Mouse (Mus musculus): Measurements from ENCODE around the gene Alox12e. TPM values are rescaled to one million over a fixed set of nuclear protein-coding genes. Genes with fewer than 3 reads are reported as not detected.

Alox12e gene
- polyA plus RNA-seq, 1 experiment from 2014 or later: 0.35 TPM

GRCm38 (mm10) chr11:70324726-70325125, 2.3 kb upstream of the Alox12e start:
- no peak overlapping the region for H3K9ac ChIP-seq (ENCODE audit: low read length)
- H3K27me3 ChIP-seq (ENCODE audit: control insufficient read depth, insufficient read depth, low read depth, low read length): peaks cover 31% of the 10 kb centered on the region
- H3K27ac ChIP-seq (ENCODE audit: low read length): no peak overlapping the region
- WGBS: 78% methylated on average over 8 of the region's 8 CpGs
- H3K36me3 ChIP-seq (ENCODE audit: control insufficient read depth, insufficient read depth, low read length): no peaks in the 10 kb centered on the region
- H3K4me1 ChIP-seq (replicated peaks; ENCODE audit: control insufficient read depth, insufficient read depth, low read length): no peaks in the 10 kb centered on the region
- no peak overlapping the region for H3K4me2 ChIP-seq (ENCODE audit: low read depth, low read length)
- ATAC-seq (ENCODE audit: low read depth): no peak
- no peak overlapping the region for H3K4me3 ChIP-seq (ENCODE audit: low read length)
- H3K9me3 ChIP-seq (ENCODE audit: control insufficient read depth, low read length): no peaks in the 10 kb centered on the region

GRCm38 (mm10) chr11:70321664-70322063, 764 bp downstream of the Alox12e start:
- WGBS: 2% methylated on average over 15 of the region's 15 CpGs
- peaks cover 31% of the 10 kb centered on the region for H3K27me3 ChIP-seq (ENCODE audit: control insufficient read depth, insufficient read depth, low read depth, low read length)
- H3K4me3 ChIP-seq (ENCODE audit: low read length): no peak overlapping the region
- H3K4me1 ChIP-seq (replicated peaks; ENCODE audit: control insufficient read depth, insufficient read depth, low read length): no peaks in the 10 kb centered on the region
- no peaks in the 10 kb centered on the region for H3K9me3 ChIP-seq (ENCODE audit: control insufficient read depth, low read length)
- no peak overlapping the region for H3K27ac ChIP-seq (ENCODE audit: low read length)
- H3K4me2 ChIP-seq (ENCODE audit: low read depth, low read length): no peak overlapping the region
- ATAC-seq (ENCODE audit: low read depth): no peak
- H3K9ac ChIP-seq (ENCODE audit: low read length): no peak overlapping the region
- H3K36me3 ChIP-seq (ENCODE audit: control insufficient read depth, insufficient read depth, low read length): no peaks in the 10 kb centered on the region

- 62% methylated on average over 12 of the region's 12 CpGs for WGBS
- Histone ChIP-seq H3K36me3 (ENCODE audit: control insufficient read depth, insufficient read depth, low read length) (no peaks in the 10 kb centered on the region), H3K9ac (ENCODE audit: low read length) (no peak overlapping the region), H3K4me2 (ENCODE audit: low read depth, low read length) (no peak overlapping the region), H3K4me3 (ENCODE audit: low read length) (no peak overlapping the region), H3K4me1 (replicated peaks; ENCODE audit: control insufficient read depth, insufficient read depth, low read length) (no peaks in the 10 kb centered on the region), H3K27me3 (ENCODE audit: control insufficient read depth, insufficient read depth, low read depth, low read length) (peaks cover 31% of the 10 kb centered on the region), H3K27ac (ENCODE audit: low read length) (no peak overlapping the region), H3K9me3 (ENCODE audit: control insufficient read depth, low read length) (no peaks in the 10 kb centered on the region)
- ATAC-seq (ENCODE audit: low read depth): no peak
Measured at GRCm38 (mm10) chr11:70319614-70320013, 2.8 kb downstream of the Alox12e start.

- Histone ChIP-seq H3K4me1 (replicated peaks; ENCODE audit: control insufficient read depth, insufficient read depth, low read length) (no peaks in the 10 kb centered on the region), H3K27me3 (ENCODE audit: control insufficient read depth, insufficient read depth, low read depth, low read length) (no peaks in the 10 kb centered on the region; the same call in 1 of the 2 replicates), H3K27ac (ENCODE audit: low read length) (no peak overlapping the region), H3K36me3 (ENCODE audit: control insufficient read depth, insufficient read depth, low read length) (no peaks in the 10 kb centered on the region), H3K9me3 (ENCODE audit: control insufficient read depth, low read length) (no peaks in the 10 kb centered on the region), H3K9ac (ENCODE audit: low read length) (no peak overlapping the region), H3K4me2 (ENCODE audit: low read depth, low read length) (no peak overlapping the region), H3K4me3 (ENCODE audit: low read length) (no peak overlapping the region)
- no peak for ATAC-seq (ENCODE audit: low read depth)
- WGBS: 30% methylated on average over 7 of the region's 7 CpGs
Measured at GRCm38 (mm10) chr11:70313833-70314232, 8.6 kb downstream of the Alox12e start.

- Histone ChIP-seq H3K27me3 (ENCODE audit: control insufficient read depth, insufficient read depth, low read depth, low read length) (no peaks in the 10 kb centered on the region; the same call in 1 of the 2 replicates), H3K9me3 (ENCODE audit: control insufficient read depth, low read length) (no peaks in the 10 kb centered on the region), H3K4me2 (ENCODE audit: low read depth, low read length) (no peak overlapping the region), H3K4me3 (ENCODE audit: low read length) (no peak overlapping the region), H3K9ac (ENCODE audit: low read length) (no peak overlapping the region), H3K4me1 (replicated peaks; ENCODE audit: control insufficient read depth, insufficient read depth, low read length) (no peaks in the 10 kb centered on the region), H3K27ac (ENCODE audit: low read length) (no peak overlapping the region), H3K36me3 (ENCODE audit: control insufficient read depth, insufficient read depth, low read length) (no peaks in the 10 kb centered on the region)
- 19% methylated on average over 9 of the region's 9 CpGs for WGBS
- no peak for ATAC-seq (ENCODE audit: low read depth)
Measured at GRCm38 (mm10) chr11:70309341-70309740, 13.1 kb downstream of the Alox12e start.

- Histone ChIP-seq H3K4me3 (ENCODE audit: low read length) (no peak overlapping the region), H3K27ac (ENCODE audit: low read length) (no peak overlapping the region), H3K36me3 (ENCODE audit: control insufficient read depth, insufficient read depth, low read length) (no peaks in the 10 kb centered on the region), H3K4me2 (ENCODE audit: low read depth, low read length) (no peak overlapping the region), H3K4me1 (replicated peaks; ENCODE audit: control insufficient read depth, insufficient read depth, low read length) (no peaks in the 10 kb centered on the region), H3K9me3 (ENCODE audit: control insufficient read depth, low read length) (no peaks in the 10 kb centered on the region), H3K9ac (ENCODE audit: low read length) (no peak overlapping the region), H3K27me3 (ENCODE audit: control insufficient read depth, insufficient read depth, low read depth, low read length) (no peaks in the 10 kb centered on the region; the same call in 1 of the 2 replicates)
- no peak for ATAC-seq (ENCODE audit: low read depth)
- WGBS: 75% methylated on average over 2 of the region's 2 CpGs
Measured at GRCm38 (mm10) chr11:70308296-70308695, 14.1 kb downstream of the Alox12e start.

- Histone ChIP-seq H3K27ac (ENCODE audit: low read length) (0 out of 2 replicates have a peak overlapping the region, but pooled peaks have one; percentile 36), H3K4me2 (ENCODE audit: low read depth, low read length) (no peak overlapping the region), H3K9ac (ENCODE audit: low read length) (no peak overlapping the region), H3K4me1 (replicated peaks; ENCODE audit: control insufficient read depth, insufficient read depth, low read length) (no peaks in the 10 kb centered on the region), H3K36me3 (ENCODE audit: control insufficient read depth, insufficient read depth, low read length) (no peaks in the 10 kb centered on the region), H3K9me3 (ENCODE audit: control insufficient read depth, low read length) (no peaks in the 10 kb centered on the region), H3K4me3 (ENCODE audit: low read length) (no peak overlapping the region), H3K27me3 (ENCODE audit: control insufficient read depth, insufficient read depth, low read depth, low read length) (no peaks in the 10 kb centered on the region; the same call in 1 of the 2 replicates)
- ATAC-seq (ENCODE audit: low read depth): peak; percentile 26; the same call in 1 of the 2 replicates
- WGBS: 50% methylated on average over 7 of the region's 7 CpGs
Measured at GRCm38 (mm10) chr11:70306159-70306558, 16.3 kb downstream of the Alox12e start.

- Histone ChIP-seq H3K36me3 (ENCODE audit: control insufficient read depth, insufficient read depth, low read length) (no peaks in the 10 kb centered on the region), H3K9me3 (ENCODE audit: control insufficient read depth, low read length) (no peaks in the 10 kb centered on the region), H3K27ac (ENCODE audit: low read length) (peak overlapping the region; percentile 63), H3K4me3 (ENCODE audit: low read length) (no peak overlapping the region), H3K27me3 (ENCODE audit: control insufficient read depth, insufficient read depth, low read depth, low read length) (no peaks in the 10 kb centered on the region), H3K4me1 (replicated peaks; ENCODE audit: control insufficient read depth, insufficient read depth, low read length) (no peaks in the 10 kb centered on the region), H3K4me2 (ENCODE audit: low read depth, low read length) (0 out of 2 replicates have a peak overlapping the region, but pooled peaks have one; percentile 8), H3K9ac (ENCODE audit: low read length) (no peak overlapping the region)
- ATAC-seq (ENCODE audit: low read depth): peak; percentile 36
- WGBS: 57% methylated on average over 4 of the region's 4 CpGs
Measured at GRCm38 (mm10) chr11:70302293-70302692, 20.1 kb downstream of the Alox12e start.

- Histone ChIP-seq H3K4me2 (ENCODE audit: low read depth, low read length) (no peak overlapping the region), H3K4me1 (replicated peaks; ENCODE audit: control insufficient read depth, insufficient read depth, low read length) (no peaks in the 10 kb centered on the region), H3K9me3 (ENCODE audit: control insufficient read depth, low read length) (no peaks in the 10 kb centered on the region), H3K27ac (ENCODE audit: low read length) (peak overlapping the region; percentile 62), H3K4me3 (ENCODE audit: low read length) (no peak overlapping the region), H3K36me3 (ENCODE audit: control insufficient read depth, insufficient read depth, low read length) (no peaks in the 10 kb centered on the region), H3K9ac (ENCODE audit: low read length) (no peak overlapping the region), H3K27me3 (ENCODE audit: control insufficient read depth, insufficient read depth, low read depth, low read length) (no peaks in the 10 kb centered on the region)
- 20% methylated on average over 12 of the region's 12 CpGs for WGBS
- ATAC-seq (ENCODE audit: low read depth): peak; percentile 82
Measured at GRCm38 (mm10) chr11:70297836-70298454, 24.5 kb downstream of the Alox12e start.
